Mouse (Mus musculus): ENCODE data around the gene Zfp651. TPM values are rescaled to one million over a fixed set of nuclear protein-coding genes. Genes with fewer than 3 reads are reported as not detected.

The Zfp651 gene
- total RNA-seq, 1 experiment: 8.0 TPM

DNA sequence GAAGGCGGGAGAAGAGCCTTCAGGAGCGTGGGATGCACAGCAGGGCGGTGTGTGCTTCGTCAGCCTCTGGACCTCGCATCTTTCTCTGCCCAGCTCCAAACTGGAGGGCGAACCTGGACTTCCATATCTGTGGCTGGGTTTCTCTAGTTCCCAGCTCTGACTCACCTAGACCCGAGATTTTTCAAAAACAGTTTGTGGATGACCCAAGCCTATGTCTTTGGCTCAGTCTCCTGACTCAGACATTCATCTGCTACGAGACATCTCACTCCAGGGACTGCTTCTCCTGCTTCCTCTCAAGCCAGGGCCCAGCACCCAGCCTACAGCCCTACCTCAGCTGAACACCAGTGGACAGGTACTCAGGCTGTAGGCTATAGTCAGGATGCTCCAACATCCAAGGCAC is 26.1 kb downstream of the Zfp651 start:
- no peak for DNase-seq (ENCODE audit: low read depth, low spot score)
- H3K9ac ChIP-seq (ENCODE audit: insufficient read depth, low read depth, low read length, poor library complexity, severe bottlenecking): no peak overlapping the region
- in situ Hi-C loops (cut with MboI; ENCODE audit: low sequenced_read_pairs in 2 of 2, unreplicated experiment in 2 of 2): no loop called here
- no peak for TF ChIP-seq ZC3H11A (IDR thresholded peaks at IDR 0.05; ENCODE audit: borderline replicate concordance, low read depth, low read length)
- TF ChIP-seq MAFK (IDR thresholded peaks at IDR 0.05; ENCODE audit: insufficient read depth, low read depth, low read length): no peak
- TF ChIP-seq CHD2 (IDR thresholded peaks at IDR 0.05; ENCODE audit: low read depth, low read length): no peak
- no peak for TF ChIP-seq ZNF384 (IDR thresholded peaks at IDR 0.05; ENCODE audit: low read depth, low read length)
- no peak for TF ChIP-seq HCFC1 (IDR thresholded peaks at IDR 0.05; ENCODE audit: borderline replicate concordance, insufficient read depth, low read length)
- H3K27ac ChIP-seq (ENCODE audit: insufficient read depth, low read depth, low read length, poor library complexity, severe bottlenecking): no peak overlapping the region
- no peaks in the 10 kb centered on the region for H3K36me3 ChIP-seq (ENCODE audit: control insufficient read depth, insufficient read depth, low read length, poor library complexity, severe bottlenecking)
- no peak overlapping the region for H3K4me3 ChIP-seq (ENCODE audit: insufficient read depth in 1 of 2, low read depth in 1 of 2, low read length in 2 of 2, poor library complexity in 1 of 2, severe bottlenecking in 1 of 2)
- no peaks in the 10 kb centered on the region for H3K9me3 ChIP-seq (ENCODE audit: control insufficient read depth, insufficient read depth, low read depth, low read length)
- H3K4me1 ChIP-seq (ENCODE audit: control insufficient read depth in 2 of 2, insufficient read depth in 2 of 2, low read length in 2 of 2, poor library complexity in 1 of 2): no peaks in the 10 kb centered on the region; a peak in 1 of 4 replicates

GRCm38 (mm10) chr9:121786359-121786758 is 27.2 kb downstream of the Zfp651 start:
- Histone ChIP-seq H3K4me1 (ENCODE audit: control insufficient read depth in 2 of 2, insufficient read depth in 2 of 2, low read length in 2 of 2, poor library complexity in 1 of 2) (no peaks in the 10 kb centered on the region; a peak in 1 of 4 replicates), H3K36me3 (ENCODE audit: control insufficient read depth, insufficient read depth, low read length, poor library complexity, severe bottlenecking) (no peaks in the 10 kb centered on the region), H3K9me3 (ENCODE audit: control insufficient read depth, insufficient read depth, low read depth, low read length) (no peaks in the 10 kb centered on the region), H3K27ac (ENCODE audit: insufficient read depth, low read depth, low read length, poor library complexity, severe bottlenecking) (no peak overlapping the region), H3K9ac (ENCODE audit: insufficient read depth, low read depth, low read length, poor library complexity, severe bottlenecking) (no peak overlapping the region), H3K4me3 (ENCODE audit: insufficient read depth in 1 of 2, low read depth in 1 of 2, low read length in 2 of 2, poor library complexity in 1 of 2, severe bottlenecking in 1 of 2) (no peak overlapping the region)
- no peak for DNase-seq (ENCODE audit: low read depth, low spot score)
- TF ChIP-seq MAFK (IDR thresholded peaks at IDR 0.05; ENCODE audit: insufficient read depth, low read depth, low read length): no peak
- in situ Hi-C loops (cut with MboI; ENCODE audit: low sequenced_read_pairs in 2 of 2, unreplicated experiment in 2 of 2): no loop called here

DNA sequence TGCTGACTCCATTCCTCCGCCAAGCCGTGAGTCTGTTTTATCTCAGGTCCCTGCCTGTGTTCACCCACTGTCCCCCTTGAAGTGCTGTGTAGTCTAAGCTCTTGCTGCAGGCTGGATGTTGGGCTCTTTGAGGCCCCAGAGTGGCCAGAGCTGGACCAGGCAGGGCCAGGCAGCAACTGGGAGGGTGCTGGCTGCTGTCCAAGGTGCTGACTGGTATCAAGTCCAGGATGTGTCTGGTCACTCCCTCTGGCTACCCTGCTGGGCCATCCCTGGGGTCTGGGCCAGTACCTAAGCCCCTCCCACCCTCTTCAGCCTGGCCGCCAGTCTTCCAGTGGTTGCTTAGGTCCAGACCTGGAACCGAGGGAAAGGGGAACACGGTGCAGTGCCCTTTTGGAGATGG is 32.1 kb downstream of the Zfp651 start:
- no peak for DNase-seq (ENCODE audit: low read depth, low spot score)
- in situ Hi-C loops (cut with MboI; ENCODE audit: low sequenced_read_pairs in 2 of 2, unreplicated experiment in 2 of 2): no loop called here
- no peak overlapping the region for H3K9ac ChIP-seq (ENCODE audit: insufficient read depth, low read depth, low read length, poor library complexity, severe bottlenecking)
- H3K4me3 ChIP-seq (ENCODE audit: insufficient read depth in 1 of 2, low read depth in 1 of 2, low read length in 2 of 2, poor library complexity in 1 of 2, severe bottlenecking in 1 of 2): no peak overlapping the region
- no peaks in the 10 kb centered on the region for H3K36me3 ChIP-seq (ENCODE audit: control insufficient read depth, insufficient read depth, low read length, poor library complexity, severe bottlenecking)
- no peaks in the 10 kb centered on the region for H3K9me3 ChIP-seq (ENCODE audit: control insufficient read depth, insufficient read depth, low read depth, low read length)
- H3K4me1 ChIP-seq (ENCODE audit: control insufficient read depth in 2 of 2, insufficient read depth in 2 of 2, low read length in 2 of 2, poor library complexity in 1 of 2): no peaks in the 10 kb centered on the region
- TF ChIP-seq MAFK (IDR thresholded peaks at IDR 0.05; ENCODE audit: insufficient read depth, low read depth, low read length) (no peak), ZNF384 (IDR thresholded peaks at IDR 0.05; ENCODE audit: low read depth, low read length) (no peak), ZC3H11A (IDR thresholded peaks at IDR 0.05; ENCODE audit: borderline replicate concordance, low read depth, low read length) (no peak), CHD2 (IDR thresholded peaks at IDR 0.05; ENCODE audit: low read depth, low read length) (no peak), HCFC1 (IDR thresholded peaks at IDR 0.05; ENCODE audit: borderline replicate concordance, insufficient read depth, low read length) (no peak)
- no peak overlapping the region for H3K27ac ChIP-seq (ENCODE audit: insufficient read depth, low read depth, low read length, poor library complexity, severe bottlenecking)

- no peak for DNase-seq (ENCODE audit: low read depth, low spot score)
- in situ Hi-C loops (cut with MboI; ENCODE audit: low sequenced_read_pairs in 2 of 2, unreplicated experiment in 2 of 2): no loop called here
- no peaks in the 10 kb centered on the region for H3K9me3 ChIP-seq (ENCODE audit: control insufficient read depth, insufficient read depth, low read depth, low read length)
- TF ChIP-seq CHD2 (IDR thresholded peaks at IDR 0.05; ENCODE audit: low read depth, low read length) (no peak), ZNF384 (IDR thresholded peaks at IDR 0.05; ENCODE audit: low read depth, low read length) (no peak), ZC3H11A (IDR thresholded peaks at IDR 0.05; ENCODE audit: borderline replicate concordance, low read depth, low read length) (no peak), HCFC1 (IDR thresholded peaks at IDR 0.05; ENCODE audit: borderline replicate concordance, insufficient read depth, low read length) (no peak), MAFK (IDR thresholded peaks at IDR 0.05; ENCODE audit: insufficient read depth, low read depth, low read length) (no peak)
- H3K9ac ChIP-seq (ENCODE audit: insufficient read depth, low read depth, low read length, poor library complexity, severe bottlenecking): no peak within 1 kb of the TSS
- no peaks in the 10 kb centered on the region for H3K36me3 ChIP-seq (ENCODE audit: control insufficient read depth, insufficient read depth, low read length, poor library complexity, severe bottlenecking)
- no peak within 1 kb of the TSS for H3K27ac ChIP-seq (ENCODE audit: insufficient read depth, low read depth, low read length, poor library complexity, severe bottlenecking)
- H3K4me1 ChIP-seq (ENCODE audit: control insufficient read depth in 2 of 2, insufficient read depth in 2 of 2, low read length in 2 of 2, poor library complexity in 1 of 2): no peaks in the 10 kb centered on the region
- no peak within 1 kb of the TSS for H3K4me3 ChIP-seq (ENCODE audit: insufficient read depth in 1 of 2, low read depth in 1 of 2, low read length in 2 of 2, poor library complexity in 1 of 2, severe bottlenecking in 1 of 2)
These were observed 32.8 kb downstream of the Zfp651 start, which contains the start of gene Hhatl for GRCm38 (mm10) chr9:121791757-121792521. TSS of gene Hhatl (minus strand) at chr9:121792507.
